Comparison of ENCODE assay signal across 17 mouse cellular contexts in genomic region chr5:148372005-148372917, GRCm38 (mm10). TPM values are rescaled to one million over a fixed set of nuclear protein-coding genes. Genes with fewer than 3 reads are reported as not detected.
A peak's percentile ranks its signal among the peaks of the same experiment; 100 is the strongest.
DNase-seq lines count a peak whose midpoint lies in the region; ATAC-seq and TF ChIP-seq lines count a peak whose summit lies in the region.
"Had no signal": no experiment of that assay in that cellular context is flagged by ENCODE, and none has a peak within 500 bp of the region (broad histone marks: within the 10 kb centered on the region; RNA-seq: fewer than 3 reads in every experiment).

No protein-coding gene starts in this region.

- peak; percentile 60 to 82 for DNase-seq in adrenal gland, adult (ENCODE audit: inconsistent age in 2 of 2, low spot score in 1 of 2)
- DNase-seq in adrenal gland, adult 8-10 months, result no peak
- no peak for DNase-seq in kidney, adult 9 months
- DNase-seq in ES-E14 (ENCODE audit: low read depth, low spot score), result no peak
- DNase-seq in induced T-regulatory cell, adult 2 months (ENCODE audit: low read depth), result peak; percentile 59
- no peak for DNase-seq in lung, postnatal 4 days
- no peak for DNase-seq in right cerebral cortex, postnatal 36 days (ENCODE audit: low spot score in 2 of 2)
- DNase-seq: cerebellum, postnatal 10 days; embryo, embryonic 11 days; kidney, postnatal 4 days; layer of hippocampus, postnatal 36 days had no signal

- no peak overlapping the region for H3K4me2 ChIP-seq in kidney, embryonic 16.5 days (replicated peaks; ENCODE audit: low read depth, low read length)
- H3K4me2 ChIP-seq: liver, embryonic 11.5 days; lung, embryonic 15.5 days; neural tube, embryonic 12.5 days had no signal

- H3K9me3 ChIP-seq in kidney, embryonic 16.5 days (ENCODE audit: low read length), result peaks cover 14% of the 10 kb centered on the region; the same call in 1 of the 2 replicates
- H3K9me3 ChIP-seq in ES-E14 (ENCODE audit: control insufficient read depth, insufficient read depth, low read depth, low read length), result no peaks in the 10 kb centered on the region
- H3K9me3 ChIP-seq: lung, embryonic 15.5 days had no signal

- H3K36me3 ChIP-seq in kidney, embryonic 16.5 days (ENCODE audit: insufficient read depth, low read length), result peaks cover 6% of the 10 kb centered on the region; the same call in 1 of the 2 replicates
- H3K36me3 ChIP-seq in ES-E14 (ENCODE audit: control insufficient read depth, insufficient read depth, low read length, poor library complexity, severe bottlenecking), result no peaks in the 10 kb centered on the region; the same call in 1 of the 2 replicates
- H3K36me3 ChIP-seq: lung, embryonic 15.5 days had no signal

- peaks cover 16% of the 10 kb centered on the region for H3K4me1 ChIP-seq in kidney, embryonic 16.5 days (ENCODE audit: insufficient read depth, low read length)
- H3K4me1 ChIP-seq in ES-E14 (ENCODE audit: control insufficient read depth in 2 of 2, insufficient read depth in 2 of 2, low read length in 2 of 2, poor library complexity in 1 of 2), result peaks cover 0 to 13% of the 10 kb centered on the region in 2 experiments; a peak in 3 of 4 replicates
- H3K4me1 ChIP-seq: hindbrain, embryonic 10.5 days; neural tube, embryonic 12.5 days had no signal

- no peak overlapping the region for H3K9ac ChIP-seq in kidney, embryonic 16.5 days (replicated peaks; ENCODE audit: low read length)
- peak overlapping the region; percentile 74; the same call in 1 of the 2 replicates for H3K9ac ChIP-seq in ES-E14 (ENCODE audit: insufficient read depth, low read depth, low read length, poor library complexity, severe bottlenecking)
- H3K9ac ChIP-seq: lung, embryonic 15.5 days; neural tube, embryonic 12.5 days had no signal

- H3K27me3 ChIP-seq in kidney, embryonic 16.5 days (ENCODE audit: insufficient read depth, low read length), result no peaks in the 10 kb centered on the region
- H3K27me3 ChIP-seq: lung, embryonic 15.5 days; neural tube, embryonic 12.5 days had no signal

- H3K27ac ChIP-seq in kidney, embryonic 16.5 days (ENCODE audit: low read length), result peak overlapping the region; percentile 76
- H3K27ac ChIP-seq in ES-E14 (ENCODE audit: insufficient read depth, low read depth, low read length, poor library complexity, severe bottlenecking), result peak overlapping the region; percentile 13; the same call in 1 of the 2 replicates
- H3K27ac ChIP-seq: hindbrain, embryonic 10.5 days; lung, embryonic 15.5 days; neural tube, embryonic 12.5 days had no signal

- H3K4me3 ChIP-seq in kidney, embryonic 16.5 days (ENCODE audit: low read length), result no peak overlapping the region
- peak overlapping the region; percentile 72 to 82 for H3K4me3 ChIP-seq in ES-E14 (ENCODE audit: insufficient read depth in 1 of 2, low read depth in 1 of 2, low read length in 2 of 2, poor library complexity in 1 of 2, severe bottlenecking in 1 of 2)
- H3K4me3 ChIP-seq: hindbrain, embryonic 10.5 days; lung, embryonic 15.5 days; neural tube, embryonic 12.5 days had no signal

- in situ Hi-C loops in ES-E14 (cut with MboI; ENCODE audit: low sequenced_read_pairs in 2 of 2, unreplicated experiment in 2 of 2), result no loop called here

- ATAC-seq in kidney, embryonic 16.5 days (ENCODE audit: low FRiP score, low TSS enrichment), result peak; percentile 73
- ATAC-seq: forebrain, embryonic 14.5 days had no signal

- 49% methylated on average over 12 of the region's 12 CpGs for WGBS in kidney, embryonic 16.5 days

TF ChIP-seq in ES-E14, 5 proteins besides CTCF, POLR2A, EP300 and RAD21:
- TF ChIP-seq CHD2 (IDR thresholded peaks at IDR 0.05; ENCODE audit: low read depth, low read length), result no peak
- no peak for TF ChIP-seq MAFK (IDR thresholded peaks at IDR 0.05; ENCODE audit: insufficient read depth, low read depth, low read length)
- no peak for TF ChIP-seq ZC3H11A (IDR thresholded peaks at IDR 0.05; ENCODE audit: borderline replicate concordance, low read depth, low read length)
- TF ChIP-seq HCFC1 (IDR thresholded peaks at IDR 0.05; ENCODE audit: borderline replicate concordance, insufficient read depth, low read length), result no peak
- TF ChIP-seq ZNF384 (IDR thresholded peaks at IDR 0.05; ENCODE audit: low read depth, low read length), result no peak
TF ChIP-seq in ES-E14: peak in this region for 0.

RNA-seq across cellular contexts. Expression of gene Slc7a1, which starts 27.4 kb away (rescaled TPM):
- total RNA-seq in adrenal gland, adult 8-10 months (2022), result 100 to 1,000 TPM in 2 of 4 experiments, 10 to 100 TPM in 2; 86.6 to 129 (median 106) TPM
- 16.7 and 19.0 TPM in 2 replicates for polyA plus RNA-seq in kidney, embryonic 16.5 days (2015; fragmentation: Nextera tagmentation; extraction: Ambion mirVana)
- total RNA-seq in ES-E14 (2012; rRNA removed), result 104 and 151 TPM in 2 replicates

Comparison
In these comparisons a context has a peak if more than half of its experiments do, and no peak if none do; other contexts are left out.
1. DNase-seq: peak in adrenal gland, adult (2 of 2) and induced T-regulatory cell, adult 2 months (single experiment); none in adrenal gland, adult 8-10 months (single experiment), kidney, adult 9 months (single experiment), ES-E14 (single experiment), lung, postnatal 4 days (0 of 2) and right cerebral cortex, postnatal 36 days (0 of 2).